Mouse (Mus musculus) testis, adult 2 months (tissue): ENCODE results near the gene Mterf1b. TPM values are rescaled to one million over a fixed set of nuclear protein-coding genes. Genes with fewer than 3 reads are reported as not detected.
"Not testable (repeated sequence)": the region's sequence is repeated elsewhere in the genome, so short reads cannot be mapped to it uniquely, and the experiment has no call there.

Source experiments
- H3K27ac ChIP-seq: fragments of 200-500 bp; 2 replicates; pipeline ENCODE4 v1.5.1; 2012; ENCODE audit warnings: low read depth, low read length; ENCODE audit not compliant: control insufficient read depth, insufficient read depth
- H3K27me3 ChIP-seq: fragments of 200-500 bp; 2 replicates; pipeline ENCODE4 v1.6.1; 2012; ENCODE audit warnings: mild to moderate bottlenecking, low read length, moderate library complexity; ENCODE audit not compliant: control insufficient read depth, insufficient read depth
- H3K36me3 ChIP-seq: fragments of 200-500 bp; 2 replicates; pipeline ENCODE4 v1.6.1; 2012; ENCODE audit warnings: mild to moderate bottlenecking, low read length; ENCODE audit not compliant: control insufficient read depth, insufficient read depth
- H3K4me1 ChIP-seq: fragments of 200-500 bp; 2 replicates; pipeline ENCODE4 v1.6.1; 2012; ENCODE audit warnings: low read length; ENCODE audit not compliant: control insufficient read depth, insufficient read depth
- H3K4me3 ChIP-seq: fragments of 200-500 bp; 2 replicates; pipeline ENCODE4 v1.5.1; 2012; ENCODE audit warnings: low read depth, mild to moderate bottlenecking, low read length, moderate library complexity, mixed read lengths; ENCODE audit not compliant: control insufficient read depth
- CTCF ChIP-seq: fragments of 200-500 bp; IDR thresholded peaks from 2 replicates; pipeline ENCODE4 v1.5.1; 2012; ENCODE audit warnings: low read depth, mild to moderate bottlenecking, inconsistent platforms, low read length, moderate library complexity; ENCODE audit not compliant: control insufficient read depth, insufficient read depth, insufficient replicate concordance
- POLR2A ChIP-seq: fragments of 200-500 bp; IDR thresholded peaks from 2 replicates; pipeline ENCODE4 v1.6.1; 2012; ENCODE audit warnings: low read depth, mild to moderate bottlenecking, inconsistent platforms, low read length, moderate library complexity; ENCODE audit not compliant: control insufficient read depth
- polyA plus RNA-seq: library from polyadenylated mRNA; depleted of rRNA; stranded (reverse); fragments of >200 nt; gene quantifications from 2 replicates; pipeline ENCODE4 v1.2.3, GENCODE M21; 2012; rRNA removed

The Mterf1b gene
- polyA plus RNA-seq, result 0.64 and 0.72 TPM in 2 replicates

GRCm38 (mm10) chr5:4191671-4192480 is at the start of gene Mterf1b:
Gene Mterf1b, plus strand, starts transcription at chr5:4192367.
- not testable (repeated sequence) for H3K4me1 ChIP-seq, H3K36me3 ChIP-seq, H3K27me3 ChIP-seq
- Histone ChIP-seq H3K4me3 (peak within 1 kb of the TSS; percentile 74), H3K27ac (peak within 1 kb of the TSS; percentile 13; the same call in 1 of the 2 replicates)

- not testable (repeated sequence) for H3K27me3 ChIP-seq, H3K36me3 ChIP-seq, H3K4me1 ChIP-seq, H3K4me3 ChIP-seq, H3K27ac ChIP-seq
Observed at GRCm38 (mm10) chr5:4159418-4160071, 32.6 kb upstream of the Mterf1b start.

GRCm38 (mm10) chr5:4161554-4161953 is 30.6 kb upstream of the Mterf1b start:
- no peak overlapping the region for H3K27ac ChIP-seq
- H3K36me3 ChIP-seq, result no peaks in the 10 kb centered on the region
- no peak for TF ChIP-seq POLR2A
- TF ChIP-seq CTCF, result no peak
- H3K4me3 ChIP-seq, result no peak overlapping the region
- H3K4me1 ChIP-seq, result no peaks in the 10 kb centered on the region
- H3K27me3 ChIP-seq, result no peaks in the 10 kb centered on the region

GRCm38 (mm10) chr5:4162461-4162860 is 29.7 kb upstream of the Mterf1b start:
- H3K27me3 ChIP-seq, result no peaks in the 10 kb centered on the region
- TF ChIP-seq CTCF, result no peak
- no peak for TF ChIP-seq POLR2A
- no peak overlapping the region for H3K27ac ChIP-seq
- H3K4me1 ChIP-seq, result no peaks in the 10 kb centered on the region
- H3K36me3 ChIP-seq, result no peaks in the 10 kb centered on the region
- H3K4me3 ChIP-seq, result no peak overlapping the region

- H3K27me3 ChIP-seq, H3K27ac ChIP-seq, H3K4me3 ChIP-seq, H3K36me3 ChIP-seq, H3K4me1 ChIP-seq: not testable (repeated sequence)
Observed at GRCm38 (mm10) chr5:4167813-4168529, 24.2 kb upstream of the Mterf1b start.

- not testable (repeated sequence) for H3K27me3 ChIP-seq, H3K36me3 ChIP-seq, H3K4me1 ChIP-seq, H3K27ac ChIP-seq, H3K4me3 ChIP-seq
Observed at GRCm38 (mm10) chr5:4168530-4168926, 23.6 kb upstream of the Mterf1b start.

- H3K4me3 ChIP-seq, H3K27ac ChIP-seq, H3K27me3 ChIP-seq, H3K4me1 ChIP-seq, H3K36me3 ChIP-seq: not testable (repeated sequence)
Observed at GRCm38 (mm10) chr5:4176421-4176820, 15.7 kb upstream of the Mterf1b start.

- TF ChIP-seq CTCF (no peak), POLR2A (no peak)
- no peak overlapping the region for H3K27ac ChIP-seq
- H3K4me3 ChIP-seq, result no peak overlapping the region
- no peaks in the 10 kb centered on the region for H3K4me1 ChIP-seq
- no peaks in the 10 kb centered on the region for H3K36me3 ChIP-seq
- H3K27me3 ChIP-seq, result no peaks in the 10 kb centered on the region
Observed at GRCm38 (mm10) chr5:4179364-4179763, 12.8 kb upstream of the Mterf1b start.
